Mouse (Mus musculus) heart, postnatal 0 days (tissue): Measurements from ENCODE around the gene Dxo. TPM values are rescaled to one million over a fixed set of nuclear protein-coding genes. Genes with fewer than 3 reads are reported as not detected.
"Not testable (repeated sequence)": the region's sequence is repeated elsewhere in the genome, so short reads cannot be mapped to it uniquely, and the experiment has no call there.

Experiments
- ATAC-seq: fragments of 200-750 bp; cut with Nextera tagmentation; 2 replicates; pipeline ENCODE4 v1.8.0; 2017; ENCODE audit warnings: low read depth, moderate number of reproducible peaks, moderate library complexity; ENCODE audit not compliant: insufficient read depth
- DNase-seq: peaks from one replicate; pipeline ENCODE4 v3.0.0-alpha.2; 2016; ENCODE audit warnings: low spot score
- H3K27ac ChIP-seq: fragments of 300-500 bp; sonication (generic); 2 replicates; pipeline ENCODE4 v1.5.1; 2014; ENCODE audit warnings: low read depth, mild to moderate bottlenecking
- H3K27me3 ChIP-seq: fragments of 300-500 bp; sonication (generic); 2 replicates; pipeline ENCODE4 v1.6.1; 2014; ENCODE audit warnings: low read length, mixed read lengths; ENCODE audit not compliant: control insufficient read depth, insufficient read depth
- H3K36me3 ChIP-seq: fragments of 300-500 bp; sonication (generic); replicated peaks from 2 replicates; pipeline ENCODE4 v1.6.1; 2014; ENCODE audit warnings: low read length, mixed read lengths; ENCODE audit not compliant: control insufficient read depth, insufficient read depth
- H3K4me1 ChIP-seq: fragments of 300-500 bp; sonication (generic); 2 replicates; pipeline ENCODE4 v1.6.1; 2014; ENCODE audit warnings: antibody characterized with exemption; ENCODE audit not compliant: control insufficient read depth, insufficient read depth
- H3K4me2 ChIP-seq: fragments of 300-500 bp; sonication (generic); 2 replicates; pipeline ENCODE4 v1.6.1; 2014; ENCODE audit warnings: low read depth, mild to moderate bottlenecking, low read length, moderate library complexity
- H3K4me3 ChIP-seq: fragments of 300-500 bp; sonication (generic); 2 replicates; pipeline ENCODE4 v1.5.1; 2014; ENCODE audit warnings: low read depth, low read length
- H3K9ac ChIP-seq: fragments of 300-500 bp; sonication (generic); replicated peaks from 2 replicates; pipeline ENCODE4 v1.6.1; 2014; ENCODE audit warnings: low read depth, low read length, mixed read lengths
- H3K9me3 ChIP-seq: fragments of 300-500 bp; sonication (generic); replicated peaks from 2 replicates; pipeline ENCODE4 v1.6.1; 2016; ENCODE audit warnings: low read length; ENCODE audit not compliant: control insufficient read depth
- CTCF ChIP-seq: IDR thresholded peaks from 2 replicates; pipeline ENCODE4 v1.5.1; 2016; ENCODE audit warnings: antibody characterized with exemption, control low read depth, low read depth
- EP300 ChIP-seq: IDR thresholded peaks from 2 replicates; pipeline ENCODE4 v1.6.1; 2016; ENCODE audit warnings: antibody characterized with exemption, low read depth
- WGBS: fragments of 180-500 bp; shearing (Covaris S2); extraction: QIAGEN DNeasy Blood & Tissue Kit; methylation state at CpG from one replicate; pipeline ENCODE4 v1.1.7; 2014; 5-methylcytosine and 5-hydroxymethylcytosine counted together
- polyA plus RNA-seq: library from polyadenylated mRNA; unstranded; fragments of >200 nt; fragmentation: Nextera tagmentation; extraction: Ambion mirVana; gene quantifications from 2 replicates; pipeline ENCODE4 v1.2.1, GENCODE M21; 2015
- total RNA-seq: library from RNA; depleted of rRNA; stranded (reverse); fragments of >200 nt; gene quantifications from 2 replicates; pipeline ENCODE4 v1.2.3, GENCODE M21; 2014; ENCODE audit warnings: low replicate concordance

Dxo gene
- total and polyA plus RNA-seq, 2 experiments from 2014 or later, result 19.2 to 23.0 TPM

DNA sequence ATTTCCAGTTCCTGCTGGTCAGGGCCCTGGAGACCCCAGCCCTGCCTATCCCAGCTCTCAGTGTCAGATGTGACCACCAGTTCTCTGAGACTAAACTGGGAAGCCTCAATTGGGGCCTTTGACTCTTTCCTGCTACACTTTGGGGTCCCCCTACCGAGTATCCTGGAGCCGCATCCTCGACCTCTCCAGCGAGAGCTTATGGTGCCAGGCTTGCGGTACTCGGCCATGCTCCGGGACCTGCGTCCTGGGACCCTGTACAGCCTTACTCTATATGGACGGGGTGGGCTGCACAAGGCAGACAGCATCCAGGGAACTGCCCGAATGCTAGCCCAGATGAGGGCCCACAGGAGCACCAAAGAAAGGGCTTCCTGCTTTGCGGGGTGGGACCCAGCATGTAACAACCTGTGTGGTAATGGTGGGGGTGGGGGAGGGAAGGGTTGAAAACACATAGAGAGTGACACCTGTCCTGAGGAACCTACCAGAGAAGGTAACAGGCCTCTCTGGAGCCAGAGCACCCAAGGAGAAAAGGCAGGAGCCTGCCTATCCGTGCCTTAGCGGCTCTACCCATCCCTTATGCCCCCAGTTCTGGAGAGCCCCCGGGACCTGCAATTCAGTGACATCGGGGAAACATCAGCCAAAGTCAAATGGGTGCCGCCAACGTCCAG, 37.8 kb upstream of the Dxo start:
- no peak overlapping the region for H3K4me3 ChIP-seq
- H3K9ac ChIP-seq, result no peak overlapping the region
- ATAC-seq (no peak), DNase-seq (no peak)
- no peak overlapping the region for H3K4me2 ChIP-seq
- no peaks in the 10 kb centered on the region for H3K9me3 ChIP-seq
- H3K36me3 ChIP-seq, result no peaks in the 10 kb centered on the region
- H3K27ac ChIP-seq, result no peak overlapping the region
- TF ChIP-seq CTCF (no peak), EP300 (no peak)
- 81% methylated on average over 14 of the region's 17 CpGs for WGBS
- no peaks in the 10 kb centered on the region for H3K27me3 ChIP-seq
- H3K4me1 ChIP-seq, result no peaks in the 10 kb centered on the region

DNA sequence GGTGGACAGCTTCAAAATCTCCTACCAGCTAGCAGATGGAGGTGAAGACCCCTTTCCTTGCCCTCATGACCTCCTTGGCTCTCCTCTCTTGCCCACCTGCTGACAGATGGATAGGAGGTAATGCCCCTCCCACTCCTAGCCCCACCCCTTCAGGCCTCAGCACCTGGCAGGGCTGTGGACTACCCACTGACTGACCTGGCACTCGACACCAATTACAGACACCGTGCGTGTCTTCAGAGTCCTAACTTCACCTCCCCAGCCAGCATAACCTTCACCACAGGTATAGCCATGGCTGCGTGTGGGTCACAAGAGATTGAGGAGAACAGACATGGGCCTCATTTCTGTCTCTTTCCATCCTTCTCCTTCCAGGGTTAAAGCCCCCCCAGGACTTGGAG, 37.3 kb upstream of the Dxo start:
- Histone ChIP-seq H3K36me3 (no peaks in the 10 kb centered on the region), H3K4me1 (no peaks in the 10 kb centered on the region), H3K9ac (no peak overlapping the region), H3K4me2 (no peak overlapping the region), H3K27ac (no peak overlapping the region), H3K4me3 (no peak overlapping the region), H3K9me3 (no peaks in the 10 kb centered on the region), H3K27me3 (no peaks in the 10 kb centered on the region)
- no peak for ATAC-seq
- DNase-seq, result no peak
- WGBS, result 91% methylated on average over 4 of the region's 4 CpGs
- TF ChIP-seq CTCF (no peak), EP300 (no peak)

DNA sequence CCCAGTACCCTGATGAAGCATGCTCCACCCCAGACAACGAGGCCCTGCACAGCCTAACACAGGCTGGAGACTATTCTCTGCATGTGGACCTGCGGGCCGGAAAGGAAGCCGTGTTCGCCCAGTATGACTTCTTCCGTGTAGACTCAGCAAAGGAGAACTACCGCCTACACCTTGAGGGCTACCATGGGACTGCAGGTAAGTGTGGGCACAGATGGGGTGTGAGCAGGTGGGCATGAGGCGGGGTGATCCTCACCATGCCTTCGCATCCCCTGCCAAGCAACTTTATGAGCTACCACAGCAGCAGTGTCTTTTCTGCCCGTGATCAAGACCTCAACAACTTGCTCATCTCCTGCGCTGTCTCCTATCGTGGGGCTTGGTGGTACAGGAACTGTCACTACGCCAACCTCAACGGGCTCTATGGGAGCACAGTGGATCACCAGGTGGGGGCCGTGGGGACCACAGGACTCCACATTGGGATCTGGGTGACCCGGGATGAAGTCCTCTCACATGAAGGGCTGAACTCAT, 36.0 kb upstream of the Dxo start:
- H3K9me3 ChIP-seq, ATAC-seq, H3K36me3 ChIP-seq, DNase-seq, H3K27me3 ChIP-seq, H3K4me2 ChIP-seq, H3K4me1 ChIP-seq, H3K9ac ChIP-seq, H3K27ac ChIP-seq, H3K4me3 ChIP-seq: not testable (repeated sequence)
- WGBS, result 88% methylated on average over 16 of the region's 16 CpGs

DNA sequence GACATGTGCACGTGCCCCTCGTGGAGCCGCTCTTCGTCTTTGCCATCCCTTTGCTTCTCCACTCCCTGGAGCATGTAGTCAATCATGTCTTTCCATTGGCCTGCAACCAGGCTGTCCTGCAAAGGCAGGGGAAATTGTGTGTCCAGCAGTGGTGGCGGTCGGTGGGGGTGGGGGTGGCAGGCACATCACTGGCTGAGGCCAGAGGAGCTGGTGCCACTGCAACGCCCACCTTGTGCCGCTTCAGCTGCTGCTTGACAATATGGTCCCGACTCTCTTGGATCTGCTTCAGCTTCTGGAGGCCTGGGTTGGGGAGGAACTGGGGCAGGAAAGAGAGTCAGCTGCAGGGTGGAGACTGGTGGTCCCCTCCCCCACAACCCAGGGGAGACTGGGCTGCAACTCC, 34.1 kb upstream of the Dxo start:
- H3K36me3 ChIP-seq, H3K27me3 ChIP-seq, ATAC-seq, H3K4me3 ChIP-seq, H3K9ac ChIP-seq, DNase-seq, H3K27ac ChIP-seq, H3K4me2 ChIP-seq, H3K4me1 ChIP-seq, H3K9me3 ChIP-seq: not testable (repeated sequence)
- 76% methylated on average over 9 of the region's 9 CpGs for WGBS

DNA sequence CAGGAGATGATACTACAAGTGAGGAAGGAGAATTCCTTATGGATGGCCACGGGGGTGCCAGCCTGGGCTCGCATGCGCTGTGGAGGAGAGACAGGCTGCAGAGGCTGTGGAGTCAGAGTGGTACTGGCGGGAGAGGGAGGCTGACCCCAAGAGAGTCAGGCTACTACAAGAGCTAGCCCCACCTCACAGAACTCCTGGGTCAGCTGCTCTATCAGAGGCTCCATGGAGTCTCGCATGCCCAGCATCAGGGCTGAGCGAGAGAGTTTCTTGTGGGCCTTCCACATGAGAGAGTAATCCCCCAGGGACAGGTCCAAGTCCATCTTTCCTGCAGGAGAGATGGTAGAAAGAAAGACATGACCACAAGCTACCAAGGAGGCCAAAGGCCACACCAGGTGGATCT, 33.5 kb upstream of the Dxo start:
- DNase-seq, H3K27me3 ChIP-seq, H3K36me3 ChIP-seq, ATAC-seq, H3K4me2 ChIP-seq, H3K9me3 ChIP-seq, H3K27ac ChIP-seq, H3K4me3 ChIP-seq, H3K4me1 ChIP-seq, H3K9ac ChIP-seq: not testable (repeated sequence)
- WGBS, result 87% methylated on average over 6 of the region's 6 CpGs

DNA sequence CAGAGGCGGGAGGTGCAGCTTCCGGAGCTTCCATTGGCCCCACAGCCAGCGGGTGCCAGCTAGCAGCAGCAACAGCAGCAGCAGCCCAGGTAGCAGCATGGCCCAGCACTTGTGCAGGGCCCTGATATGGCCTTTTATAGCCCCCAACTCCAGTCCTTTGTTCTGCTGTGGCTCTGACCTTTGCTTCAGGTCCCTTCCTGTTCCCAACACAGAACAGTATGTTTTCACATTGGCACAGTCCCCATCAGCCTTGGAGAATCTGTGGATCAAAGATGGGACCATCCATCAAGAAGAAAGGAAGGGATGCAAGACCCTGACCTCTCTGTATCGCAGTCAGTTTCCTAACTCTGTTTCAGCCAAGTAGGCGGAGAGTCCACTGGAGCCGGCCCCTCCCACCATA, 32.5 kb upstream of the Dxo start, which contains the start of gene Cyp21a1:
Gene Cyp21a1, minus strand, starts transcription at position 261 of the 400 bp plus-strand sequence.
- not testable (repeated sequence) for H3K9ac ChIP-seq, H3K27ac ChIP-seq, H3K4me1 ChIP-seq, H3K27me3 ChIP-seq, H3K9me3 ChIP-seq, H3K4me3 ChIP-seq, ATAC-seq, H3K36me3 ChIP-seq, DNase-seq, H3K4me2 ChIP-seq
- 83% methylated on average over 2 of the region's 6 CpGs for WGBS
